ENCODE assay signal across 14 mouse cellular contexts in genomic region chr5:143574261-143575178, GRCm38 (mm10). TPM values are rescaled to one million over a fixed set of nuclear protein-coding genes. Genes with fewer than 3 reads are reported as not detected.
A peak's percentile ranks its signal among the peaks of the same experiment; 100 is the strongest.
DNase-seq lines count a peak whose midpoint lies in the region; ATAC-seq and TF ChIP-seq lines count a peak whose summit lies in the region.
"Had no signal": no experiment of that assay in that cellular context is flagged by ENCODE, and none has a peak within 500 bp of the region (broad histone marks: within the 10 kb centered on the region; RNA-seq: fewer than 3 reads in every experiment).

No protein-coding gene starts in this region.

- H3K36me3 ChIP-seq in liver, adult 2 months (ENCODE audit: control insufficient read depth, insufficient read depth, low read length): no peaks in the 10 kb centered on the region
- no peaks in the 10 kb centered on the region for H3K36me3 ChIP-seq in liver, embryonic 12.5 days
- no peaks in the 10 kb centered on the region for H3K36me3 ChIP-seq in intestine, postnatal 0 days (ENCODE audit: control insufficient read depth, insufficient read depth)
- no peaks in the 10 kb centered on the region for H3K36me3 ChIP-seq in lung, embryonic 15.5 days
- no peaks in the 10 kb centered on the region for H3K36me3 ChIP-seq in thymus, adult 2 months (ENCODE audit: control insufficient read depth, insufficient read depth, low read length)
- H3K36me3 ChIP-seq: embryonic facial prominence, embryonic 12.5 days; liver, embryonic 15.5 days had no signal

- no peaks in the 10 kb centered on the region for H3K79me2 ChIP-seq in liver, adult 2 months (ENCODE audit: control insufficient read depth, insufficient read depth, low read length)

- no peak for TF ChIP-seq CTCF in liver, adult 2 months (IDR thresholded peaks at IDR 0.05; ENCODE audit: low read depth, low read length)
- TF ChIP-seq CTCF in intestine, postnatal 0 days (IDR thresholded peaks at IDR 0.05; ENCODE audit: low read depth): no peak
- TF ChIP-seq CTCF in thymus, adult 2 months (IDR thresholded peaks at IDR 0.05; ENCODE audit: borderline replicate concordance, control insufficient read depth, extremely low read depth, insufficient read depth, low read length, poor library complexity): no peak

- peak; percentile 12 for DNase-seq in liver, adult 2 months (ENCODE audit: extremely low read depth, low read depth, low spot score)
- DNase-seq in yolk sac, embryonic 10.5 days (ENCODE audit: low spot score): peak; percentile 9
- DNase-seq in thymus, adult 2 months: no peak
- no peak for DNase-seq in Muller cell, postnatal 12 days (ENCODE audit: inconsistent ontology term)
- DNase-seq: cerebellum, adult 8-10 months; forebrain, postnatal 0 days; thymus, postnatal 4 days had no signal

- no peak for ATAC-seq in liver, embryonic 12.5 days
- peak; percentile 30; the same call in 1 of the 2 replicates for ATAC-seq in intestine, postnatal 0 days
- peak; percentile 81 for ATAC-seq in lung, embryonic 15.5 days (ENCODE audit: borderline replicate concordance, extremely low read depth, low FRiP score, low TSS enrichment)
- ATAC-seq: forebrain, postnatal 0 days; hindbrain, postnatal 0 days had no signal

- H3K27ac ChIP-seq in liver, adult 2 months (replicated peaks; ENCODE audit: insufficient read depth, low read depth, low read length): peak overlapping the region; percentile 43; the same call in 1 of the 2 replicates
- no peak overlapping the region for H3K27ac ChIP-seq in liver, embryonic 12.5 days
- H3K27ac ChIP-seq in intestine, postnatal 0 days (ENCODE audit: low read depth, low read length): no peak overlapping the region
- peak overlapping the region; percentile 77 for H3K27ac ChIP-seq in lung, embryonic 15.5 days
- no peak overlapping the region for H3K27ac ChIP-seq in thymus, adult 2 months (ENCODE audit: control insufficient read depth, insufficient read depth, low read length)
- H3K27ac ChIP-seq: embryonic facial prominence, embryonic 12.5 days; hindbrain, postnatal 0 days; left cerebral cortex, adult 2 months; liver, embryonic 15.5 days had no signal

- no peaks in the 10 kb centered on the region for H3K9me3 ChIP-seq in liver, embryonic 12.5 days (replicated peaks)
- H3K9me3 ChIP-seq in intestine, postnatal 0 days (ENCODE audit: control insufficient read depth): no peaks in the 10 kb centered on the region
- H3K9me3 ChIP-seq in lung, embryonic 15.5 days: no peaks in the 10 kb centered on the region
- H3K9me3 ChIP-seq: embryonic facial prominence, embryonic 12.5 days; liver, embryonic 15.5 days had no signal

- WGBS in liver, adult 2 months: 76% methylated on average over 19 of the region's 19 CpGs
- 71% methylated on average over 19 of the region's 19 CpGs for WGBS in liver, embryonic 12.5 days (ENCODE audit: insufficient replicate concordance)
- 53% methylated on average over 19 of the region's 19 CpGs for whole genome bisulfite sequencing in intestine, postnatal 0 days
- 41% methylated on average over 19 of the region's 19 CpGs for WGBS in lung, embryonic 15.5 days
- WGBS in thymus, adult 2 months: 88% methylated on average over 19 of the region's 19 CpGs

- H3K9ac ChIP-seq in liver, adult 2 months (ENCODE audit: low read depth, low read length): no peak overlapping the region
- no peak overlapping the region for H3K9ac ChIP-seq in liver, embryonic 12.5 days
- H3K9ac ChIP-seq in intestine, postnatal 0 days (ENCODE audit: low read depth, low read length): no peak overlapping the region
- H3K9ac ChIP-seq in lung, embryonic 15.5 days: no peak overlapping the region
- H3K9ac ChIP-seq: embryonic facial prominence, embryonic 12.5 days; forebrain, postnatal 0 days; liver, embryonic 15.5 days had no signal

- H3K4me1 ChIP-seq in liver, adult 2 months (ENCODE audit: control insufficient read depth, insufficient read depth, low read length): no peaks in the 10 kb centered on the region
- H3K4me1 ChIP-seq in liver, embryonic 12.5 days: no peaks in the 10 kb centered on the region; the same call in 1 of the 2 replicates
- no peaks in the 10 kb centered on the region for H3K4me1 ChIP-seq in intestine, postnatal 0 days (replicated peaks; ENCODE audit: control insufficient read depth, insufficient read depth, low read length)
- H3K4me1 ChIP-seq in lung, embryonic 15.5 days: peaks cover 33% of the 10 kb centered on the region
- H3K4me1 ChIP-seq in thymus, adult 2 months (replicated peaks; ENCODE audit: control insufficient read depth, insufficient read depth, low read length): no peaks in the 10 kb centered on the region
- H3K4me1 ChIP-seq: embryonic facial prominence, embryonic 12.5 days had no signal

- no peak for TF ChIP-seq POLR2A in liver, adult 2 months (IDR thresholded peaks at IDR 0.05; ENCODE audit: extremely low read depth, insufficient read depth, low read length)
- no peak for TF ChIP-seq POLR2A in thymus, adult 2 months (IDR thresholded peaks at IDR 0.05; ENCODE audit: control insufficient read depth, extremely low read depth, insufficient read depth, low read length, poor library complexity)

- no peak overlapping the region for H3K4me2 ChIP-seq in liver, embryonic 12.5 days
- H3K4me2 ChIP-seq in intestine, postnatal 0 days (replicated peaks; ENCODE audit: low read depth): no peak overlapping the region
- H3K4me2 ChIP-seq in lung, embryonic 15.5 days: peak overlapping the region; percentile 23; the same call in 1 of the 2 replicates
- H3K4me2 ChIP-seq: embryonic facial prominence, embryonic 12.5 days; liver, embryonic 15.5 days had no signal

- H3K4me3 ChIP-seq in liver, adult 2 months (ENCODE audit: insufficient read depth, low read depth, low read length): no peak overlapping the region
- H3K4me3 ChIP-seq in liver, embryonic 12.5 days: no peak overlapping the region
- no peak overlapping the region for H3K4me3 ChIP-seq in intestine, postnatal 0 days (ENCODE audit: low read depth, low read length)
- H3K4me3 ChIP-seq in lung, embryonic 15.5 days: no peak overlapping the region
- H3K4me3 ChIP-seq in thymus, adult 2 months (ENCODE audit: control insufficient read depth, insufficient read depth, low read length): no peak overlapping the region
- H3K4me3 ChIP-seq: embryonic facial prominence, embryonic 12.5 days; left cerebral cortex, adult 2 months; liver, embryonic 15.5 days had no signal

- no peaks in the 10 kb centered on the region for H3K27me3 ChIP-seq in liver, adult 2 months (ENCODE audit: control insufficient read depth, insufficient read depth, low read length)
- no peaks in the 10 kb centered on the region; the same call in 1 of the 2 replicates for H3K27me3 ChIP-seq in liver, embryonic 12.5 days (replicated peaks)
- H3K27me3 ChIP-seq in intestine, postnatal 0 days (replicated peaks; ENCODE audit: control insufficient read depth, insufficient read depth, low read length): no peaks in the 10 kb centered on the region
- no peaks in the 10 kb centered on the region for H3K27me3 ChIP-seq in lung, embryonic 15.5 days
- H3K27me3 ChIP-seq in thymus, adult 2 months (ENCODE audit: control insufficient read depth, insufficient read depth, low read length): no peaks in the 10 kb centered on the region
- H3K27me3 ChIP-seq: embryonic facial prominence, embryonic 12.5 days; liver, embryonic 15.5 days had no signal

RNA-seq across cellular contexts. Expression of gene Rac1, which starts 46.7 kb away (rescaled TPM):
- 38.6 and 69.0 TPM in 2 replicates for total RNA-seq in liver, adult 2 months (2014; rRNA removed)
- 99.8 and 114 TPM in 2 replicates for polyA plus RNA-seq in liver, adult 2 months (2012; rRNA removed)
- 254 and 256 TPM in 2 replicates for polyA plus RNA-seq in liver, embryonic 12.5 days (2016; fragmentation: Nextera tagmentation; extraction: Ambion mirVana)
- 375 and 413 TPM in 2 replicates for polyA plus RNA-seq in intestine, postnatal 0 days (2015; fragmentation: Nextera tagmentation; extraction: Ambion mirVana)
- 492 and 506 TPM in 2 replicates for polyA plus RNA-seq in lung, embryonic 15.5 days (2015; fragmentation: Nextera tagmentation; extraction: Ambion mirVana)
- 274 and 275 TPM in 2 replicates for polyA plus RNA-seq in thymus, adult 2 months (2012; rRNA removed)

RNA-seq across cellular contexts. Expression of gene Cyth3, which starts 47.7 kb away (rescaled TPM):
- 4.4 and 5.5 TPM in 2 replicates for total RNA-seq in liver, adult 2 months (2014; rRNA removed)
- 2.1 and 2.9 TPM in 2 replicates for polyA plus RNA-seq in liver, adult 2 months (2012; rRNA removed)
- polyA plus RNA-seq in liver, embryonic 12.5 days (2016; fragmentation: Nextera tagmentation; extraction: Ambion mirVana): 46.0 and 47.7 TPM in 2 replicates
- polyA plus RNA-seq in intestine, postnatal 0 days (2015; fragmentation: Nextera tagmentation; extraction: Ambion mirVana): 21.1 and 22.6 TPM in 2 replicates
- 49.8 and 57.2 TPM in 2 replicates for polyA plus RNA-seq in lung, embryonic 15.5 days (2015; fragmentation: Nextera tagmentation; extraction: Ambion mirVana)
- 12.9 and 13.4 TPM in 2 replicates for polyA plus RNA-seq in thymus, adult 2 months (2012; rRNA removed)

Comparison
In these comparisons a context has a peak if more than half of its experiments do, and no peak if none do; other contexts are left out.
1. H3K27ac ChIP-seq: peak in liver, adult 2 months (single experiment) and lung, embryonic 15.5 days (single experiment); none in liver, embryonic 12.5 days (single experiment), intestine, postnatal 0 days (single experiment) and thymus, adult 2 months (single experiment).
2. DNase-seq: peak in liver, adult 2 months (single experiment) and yolk sac, embryonic 10.5 days (single experiment); none in thymus, adult 2 months (single experiment) and Muller cell, postnatal 12 days (single experiment).